Mouse (Mus musculus) lung, postnatal 0 days (tissue): ENCODE data around the gene Pdzph1.

ENCODE experiments used
- CTCF ChIP-seq: IDR thresholded peaks from 2 replicates; pipeline ENCODE4 v1.5.1; 2016; ENCODE audit warnings: antibody characterized with exemption, mild to moderate bottlenecking
- EP300 ChIP-seq: IDR thresholded peaks from 2 replicates; pipeline ENCODE4 v1.6.1; 2016; ENCODE audit warnings: antibody characterized with exemption, mild to moderate bottlenecking, control low read depth

DNA sequence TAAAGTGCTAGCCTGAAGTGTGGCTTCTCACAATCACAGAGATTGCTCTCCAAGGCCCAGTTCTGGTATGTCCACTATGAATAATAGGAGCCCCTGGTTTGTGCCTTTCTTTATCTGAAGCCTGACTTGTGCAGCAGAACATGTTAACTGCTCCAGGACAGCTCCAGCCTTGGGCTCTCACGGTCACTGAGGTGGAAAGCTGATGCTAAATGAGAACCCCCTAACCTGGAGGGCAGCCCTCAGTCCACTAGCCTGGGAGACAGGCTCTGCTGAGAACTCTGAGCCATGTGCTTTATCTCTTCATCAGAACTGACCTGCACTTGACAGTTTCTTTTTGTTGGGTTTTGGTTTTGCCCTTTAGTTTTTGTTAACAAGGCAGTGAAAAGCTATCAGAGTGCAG, 106.8 kb downstream of the Pdzph1 start:
- TF ChIP-seq CTCF (no peak), EP300 (no peak)
